Mouse (Mus musculus) small intestine, adult 10 weeks (tissue): Measurements from ENCODE around the gene Nckipsd. TPM values are rescaled to one million over a fixed set of nuclear protein-coding genes. Genes with fewer than 3 reads are reported as not detected.

Experiments
- polyA plus RNA-seq: library from polyadenylated mRNA; stranded (reverse); fragments of 350-450 nt; fragmentation: Illumina TruSeq; extraction: RNeasy Lipid Tissue Mini Kit (QIAGEN cat#74804); gene quantifications from one replicate; pipeline ENCODE4 v1.2.3, GENCODE M21; 2014; ENCODE audit warnings: low replicate concordance

Gene Nckipsd
- 0.19 TPM for polyA plus RNA-seq

GRCm38 (mm10) chr9:108808163-108808665, at the start of gene Nckipsd:
Gene Nckipsd (plus strand): TSS chr9:108808368.

GRCm38 (mm10) chr9:108783548-108784463, 24.4 kb upstream of the Nckipsd start, which contains the start of gene Ip6k2:
Gene Ip6k2 (plus strand): TSS chr9:108783796.

GRCm38 (mm10) chr9:108825820-108826699, 17.9 kb downstream of the Nckipsd start, which contains the start of gene Celsr3:
Gene Celsr3 (plus strand): TSS chr9:108826320.

GRCm38 (mm10) chr9:108852976-108853375, 44.8 kb downstream of the Nckipsd start, which contains the start of gene Slc26a6:
Gene Slc26a6 (plus strand): TSS chr9:108853283.

Other genes with a start within 250 kb of the Nckipsd start
- gene Impdh2, start 248.1 kb upstream of the Nckipsd start, polyA plus RNA-seq: 13.3 TPM
- gene Ndufaf3, start 240.9 kb upstream of the Nckipsd start, polyA plus RNA-seq: 2.7 TPM
- gene Dalrd3, start 238.5 kb upstream of the Nckipsd start, polyA plus RNA-seq: 2.3 TPM
- 0.67 TPM for gene Wdr6, start 229.6 kb upstream of the Nckipsd start, polyA plus RNA-seq
- not detected for gene P4htm, start 210.7 kb upstream of the Nckipsd start, polyA plus RNA-seq
- 36.2 TPM for gene Arih2, start 159.0 kb upstream of the Nckipsd start, polyA plus RNA-seq
- gene Slc25a20, start 146.3 kb upstream of the Nckipsd start, polyA plus RNA-seq: 83.1 TPM
- 264 TPM for gene Prkar2a, start 119.1 kb upstream of the Nckipsd start, polyA plus RNA-seq
- 206 TPM for gene Ip6k2, start 24.6 kb upstream of the Nckipsd start, polyA plus RNA-seq
- not detected for gene Celsr3, start 18.0 kb downstream of the Nckipsd start, polyA plus RNA-seq
- gene Slc26a6, start 44.9 kb downstream of the Nckipsd start, polyA plus RNA-seq: 23.9 TPM
- gene Tmem89, start 106.3 kb downstream of the Nckipsd start, polyA plus RNA-seq: 0.82 TPM
- gene Uqcrc1, start 128.3 kb downstream of the Nckipsd start, polyA plus RNA-seq: 42.5 TPM
- not detected for gene Col7a1, start 145.2 kb downstream of the Nckipsd start, polyA plus RNA-seq
- not detected for gene Ucn2, start 177.6 kb downstream of the Nckipsd start, polyA plus RNA-seq
- gene Pfkfb4, start 183.4 kb downstream of the Nckipsd start, polyA plus RNA-seq: 2.8 TPM
- 11.5 TPM for gene Shisa5, start 230.2 kb downstream of the Nckipsd start, polyA plus RNA-seq